Mouse (Mus musculus): ENCODE data around the gene Tcp11. TPM values are rescaled to one million over a fixed set of nuclear protein-coding genes. Genes with fewer than 3 reads are reported as not detected.

The Tcp11 gene
- polyA plus RNA-seq, 1 experiment from 2014 or later = 0.45 TPM

GRCm38 (mm10) chr17:28084395-28084905 lies 4.0 kb upstream of the Tcp11 start:
- Histone ChIP-seq H3K4me2 (ENCODE audit: low read length) (no peak overlapping the region), H3K27ac (replicated peaks in 1 of 2; ENCODE audit: control insufficient read depth in 1 of 2, insufficient read depth in 1 of 2, low read depth in 2 of 2, low read length in 2 of 2) (no peak overlapping the region), H3K4me1 (ENCODE audit: control insufficient read depth in 2 of 2, insufficient read depth in 2 of 2, low read length in 2 of 2) (peaks cover 7 to 17% of the 10 kb centered on the region in 2 experiments), H3K27me3 (ENCODE audit: control insufficient read depth, insufficient read depth, low read length) (no peaks in the 10 kb centered on the region; the same call in 1 of the 2 replicates), H3K9ac (ENCODE audit: low read length) (no peak overlapping the region), H3K4me3 (ENCODE audit: control insufficient read depth in 1 of 2, insufficient read depth in 1 of 2, low read depth in 1 of 2, low read length in 2 of 2) (no peak overlapping the region), H3K36me3 (ENCODE audit: control insufficient read depth, insufficient read depth, low read length) (no peaks in the 10 kb centered on the region), H3K9me3 (ENCODE audit: control insufficient read depth, low read length) (no peaks in the 10 kb centered on the region)
- no peak for ATAC-seq (ENCODE audit: insufficient number of reproducible peaks, insufficient read depth, low FRiP score, low read depth)
- WGBS = 35% methylated on average over 22 of the region's 22 CpGs

- Histone ChIP-seq H3K9ac (ENCODE audit: low read length) (no peak overlapping the region), H3K9me3 (ENCODE audit: control insufficient read depth, low read length) (no peaks in the 10 kb centered on the region), H3K4me2 (ENCODE audit: low read length) (no peak overlapping the region), H3K27me3 (ENCODE audit: control insufficient read depth, insufficient read depth, low read length) (no peaks in the 10 kb centered on the region; the same call in 1 of the 2 replicates), H3K4me3 (ENCODE audit: control insufficient read depth in 1 of 2, insufficient read depth in 1 of 2, low read depth in 1 of 2, low read length in 2 of 2) (no peak overlapping the region), H3K27ac (replicated peaks in 1 of 2; ENCODE audit: control insufficient read depth in 1 of 2, insufficient read depth in 1 of 2, low read depth in 2 of 2, low read length in 2 of 2) (no peak overlapping the region), H3K4me1 (ENCODE audit: control insufficient read depth in 2 of 2, insufficient read depth in 2 of 2, low read length in 2 of 2) (peaks cover 6 to 17% of the 10 kb centered on the region in 2 experiments), H3K36me3 (ENCODE audit: control insufficient read depth, insufficient read depth, low read length) (no peaks in the 10 kb centered on the region)
- no peak for ATAC-seq (ENCODE audit: insufficient number of reproducible peaks, insufficient read depth, low FRiP score, low read depth)
- 44% methylated on average over 13 of the region's 13 CpGs for WGBS
Measured at GRCm38 (mm10) chr17:28082863-28083262, 2.4 kb upstream of the Tcp11 start.

GRCm38 (mm10) chr17:28081856-28082255 lies 1.4 kb upstream of the Tcp11 start:
- Histone ChIP-seq H3K27ac (replicated peaks in 1 of 2; ENCODE audit: control insufficient read depth in 1 of 2, insufficient read depth in 1 of 2, low read depth in 2 of 2, low read length in 2 of 2) (no peak overlapping the region), H3K9me3 (ENCODE audit: control insufficient read depth, low read length) (no peaks in the 10 kb centered on the region), H3K36me3 (ENCODE audit: control insufficient read depth, insufficient read depth, low read length) (no peaks in the 10 kb centered on the region), H3K9ac (ENCODE audit: low read length) (no peak overlapping the region), H3K4me3 (ENCODE audit: control insufficient read depth in 1 of 2, insufficient read depth in 1 of 2, low read depth in 1 of 2, low read length in 2 of 2) (no peak overlapping the region), H3K27me3 (ENCODE audit: control insufficient read depth, insufficient read depth, low read length) (no peaks in the 10 kb centered on the region; the same call in 1 of the 2 replicates), H3K4me1 (ENCODE audit: control insufficient read depth in 2 of 2, insufficient read depth in 2 of 2, low read length in 2 of 2) (peaks cover 0 to 9% of the 10 kb centered on the region in 2 experiments; a peak in 1 of 4 replicates), H3K4me2 (ENCODE audit: low read length) (no peak overlapping the region)
- ATAC-seq (ENCODE audit: insufficient number of reproducible peaks, insufficient read depth, low FRiP score, low read depth) = no peak
- 82% methylated on average over 7 of the region's 7 CpGs for WGBS

GRCm38 (mm10) chr17:28081385-28081784 lies 946 bp upstream of the Tcp11 start:
- Histone ChIP-seq H3K4me2 (ENCODE audit: low read length) (no peak overlapping the region), H3K9me3 (ENCODE audit: control insufficient read depth, low read length) (no peaks in the 10 kb centered on the region), H3K4me3 (ENCODE audit: control insufficient read depth in 1 of 2, insufficient read depth in 1 of 2, low read depth in 1 of 2, low read length in 2 of 2) (no peak overlapping the region), H3K27ac (replicated peaks in 1 of 2; ENCODE audit: control insufficient read depth in 1 of 2, insufficient read depth in 1 of 2, low read depth in 2 of 2, low read length in 2 of 2) (no peak overlapping the region), H3K36me3 (ENCODE audit: control insufficient read depth, insufficient read depth, low read length) (no peaks in the 10 kb centered on the region), H3K27me3 (ENCODE audit: control insufficient read depth, insufficient read depth, low read length) (no peaks in the 10 kb centered on the region; the same call in 1 of the 2 replicates), H3K9ac (ENCODE audit: low read length) (no peak overlapping the region), H3K4me1 (ENCODE audit: control insufficient read depth in 2 of 2, insufficient read depth in 2 of 2, low read length in 2 of 2) (peaks cover 0 to 9% of the 10 kb centered on the region in 2 experiments; a peak in 1 of 4 replicates)
- WGBS = 62% methylated on average over 9 of the region's 9 CpGs
- ATAC-seq (ENCODE audit: insufficient number of reproducible peaks, insufficient read depth, low FRiP score, low read depth) = no peak

GRCm38 (mm10) chr17:28080817-28081165 lies 352 bp upstream of the Tcp11 start:
- no peaks in the 10 kb centered on the region; the same call in 1 of the 2 replicates for H3K27me3 ChIP-seq (ENCODE audit: control insufficient read depth, insufficient read depth, low read length)
- WGBS = 15% methylated on average over 9 of the region's 9 CpGs
- H3K4me1 ChIP-seq (ENCODE audit: control insufficient read depth in 2 of 2, insufficient read depth in 2 of 2, low read length in 2 of 2) = peaks cover 0 to 9% of the 10 kb centered on the region in 2 experiments; a peak in 1 of 4 replicates
- peak overlapping the region in 1 of 2 experiments; percentile 61; a peak in 2 of 4 replicates for H3K4me3 ChIP-seq (ENCODE audit: control insufficient read depth in 1 of 2, insufficient read depth in 1 of 2, low read depth in 1 of 2, low read length in 2 of 2)
- ATAC-seq (ENCODE audit: insufficient number of reproducible peaks, insufficient read depth, low FRiP score, low read depth) = no peak
- peak overlapping the region; percentile 100 for H3K4me2 ChIP-seq (ENCODE audit: low read length)
- H3K27ac ChIP-seq (replicated peaks in 1 of 2; ENCODE audit: control insufficient read depth in 1 of 2, insufficient read depth in 1 of 2, low read depth in 2 of 2, low read length in 2 of 2) = no peak overlapping the region
- no peak overlapping the region for H3K9ac ChIP-seq (ENCODE audit: low read length)
- H3K36me3 ChIP-seq (ENCODE audit: control insufficient read depth, insufficient read depth, low read length) = no peaks in the 10 kb centered on the region
- no peaks in the 10 kb centered on the region for H3K9me3 ChIP-seq (ENCODE audit: control insufficient read depth, low read length)

GRCm38 (mm10) chr17:28079618-28080017 lies 821 bp downstream of the Tcp11 start:
- WGBS = under 1% methylated on average over 25 of the region's 25 CpGs
- Histone ChIP-seq H3K4me3 (ENCODE audit: control insufficient read depth in 1 of 2, insufficient read depth in 1 of 2, low read depth in 1 of 2, low read length in 2 of 2) (peak overlapping the region; percentile 51 to 61), H3K4me2 (ENCODE audit: low read length) (peak overlapping the region; percentile 100), H3K27ac (replicated peaks in 1 of 2; ENCODE audit: control insufficient read depth in 1 of 2, insufficient read depth in 1 of 2, low read depth in 2 of 2, low read length in 2 of 2) (no peak overlapping the region), H3K36me3 (ENCODE audit: control insufficient read depth, insufficient read depth, low read length) (no peaks in the 10 kb centered on the region), H3K27me3 (ENCODE audit: control insufficient read depth, insufficient read depth, low read length) (no peaks in the 10 kb centered on the region; the same call in 1 of the 2 replicates), H3K4me1 (ENCODE audit: control insufficient read depth in 2 of 2, insufficient read depth in 2 of 2, low read length in 2 of 2) (peaks cover 0 to 9% of the 10 kb centered on the region in 2 experiments; a peak in 2 of 4 replicates), H3K9ac (ENCODE audit: low read length) (peak overlapping the region; percentile 72), H3K9me3 (ENCODE audit: control insufficient read depth, low read length) (no peaks in the 10 kb centered on the region)
- ATAC-seq (ENCODE audit: insufficient number of reproducible peaks, insufficient read depth, low FRiP score, low read depth) = no peak

GRCm38 (mm10) chr17:28078028-28078427 lies 2.4 kb downstream of the Tcp11 start:
- H3K9me3 ChIP-seq (ENCODE audit: control insufficient read depth, low read length) = no peaks in the 10 kb centered on the region
- H3K4me2 ChIP-seq (ENCODE audit: low read length) = no peak overlapping the region
- no peak for ATAC-seq (ENCODE audit: insufficient number of reproducible peaks, insufficient read depth, low FRiP score, low read depth)
- H3K27ac ChIP-seq (replicated peaks in 1 of 2; ENCODE audit: control insufficient read depth in 1 of 2, insufficient read depth in 1 of 2, low read depth in 2 of 2, low read length in 2 of 2) = no peak overlapping the region
- no peaks in the 10 kb centered on the region for H3K36me3 ChIP-seq (ENCODE audit: control insufficient read depth, insufficient read depth, low read length)
- WGBS = 62% methylated on average over 9 of the region's 9 CpGs
- no peak overlapping the region for H3K4me3 ChIP-seq (ENCODE audit: control insufficient read depth in 1 of 2, insufficient read depth in 1 of 2, low read depth in 1 of 2, low read length in 2 of 2)
- H3K9ac ChIP-seq (ENCODE audit: low read length) = no peak overlapping the region
- H3K27me3 ChIP-seq (ENCODE audit: control insufficient read depth, insufficient read depth, low read length) = no peaks in the 10 kb centered on the region; the same call in 1 of the 2 replicates
- peaks cover 0 to 9% of the 10 kb centered on the region in 2 experiments; a peak in 2 of 4 replicates for H3K4me1 ChIP-seq (ENCODE audit: control insufficient read depth in 2 of 2, insufficient read depth in 2 of 2, low read length in 2 of 2)

GRCm38 (mm10) chr17:28074486-28074885 lies 6.0 kb downstream of the Tcp11 start:
- peaks cover 0 to 2% of the 10 kb centered on the region in 2 experiments; a peak in 2 of 4 replicates for H3K4me1 ChIP-seq (ENCODE audit: control insufficient read depth in 2 of 2, insufficient read depth in 2 of 2, low read length in 2 of 2)
- H3K27me3 ChIP-seq (ENCODE audit: control insufficient read depth, insufficient read depth, low read length) = 0 out of 2 replicates have a peak, but pooled peaks cover 3% of the 10 kb centered on the region
- no peak overlapping the region for H3K27ac ChIP-seq (replicated peaks in 1 of 2; ENCODE audit: control insufficient read depth in 1 of 2, insufficient read depth in 1 of 2, low read depth in 2 of 2, low read length in 2 of 2)
- no peak overlapping the region for H3K4me2 ChIP-seq (ENCODE audit: low read length)
- no peaks in the 10 kb centered on the region for H3K36me3 ChIP-seq (ENCODE audit: control insufficient read depth, insufficient read depth, low read length)
- H3K9ac ChIP-seq (ENCODE audit: low read length) = no peak overlapping the region
- no peak for ATAC-seq (ENCODE audit: insufficient number of reproducible peaks, insufficient read depth, low FRiP score, low read depth)
- WGBS = 61% methylated on average over 7 of the region's 7 CpGs
- H3K4me3 ChIP-seq (ENCODE audit: control insufficient read depth in 1 of 2, insufficient read depth in 1 of 2, low read depth in 1 of 2, low read length in 2 of 2) = no peak overlapping the region
- H3K9me3 ChIP-seq (ENCODE audit: control insufficient read depth, low read length) = 0 out of 2 replicates have a peak, but pooled peaks cover 3% of the 10 kb centered on the region

All from heart, embryonic 14.5 days (tissue).